Mouse (Mus musculus) MEL (cell line): Measurements from ENCODE around the gene Tmem108. TPM values are rescaled to one million over a fixed set of nuclear protein-coding genes. Genes with fewer than 3 reads are reported as not detected.

Source experiments
- DNase-seq: peaks from one replicate; pipeline ENCODE4 v3.0.0; 2011; ENCODE audit warnings: low read depth, low spot score
- H3K27ac ChIP-seq: 2 replicates; pipeline ENCODE4 v1.5.1; 2012; ENCODE audit warnings: low read depth, mild to moderate bottlenecking, control low read depth, low read length, moderate library complexity; ENCODE audit not compliant: control insufficient read depth
- H3K27me3 ChIP-seq, 2 experiments: fragments of 150-350 bp in 1 of 2; sonication (generic) in 1 of 2; 2 replicates each; pipeline ENCODE4 v1.6.1; 2012; ENCODE audit warnings: low read length in 2 of 2, mild to moderate bottlenecking in 2 of 2, improper control_type of control experiment in 1 of 2, moderate library complexity in 1 of 2; ENCODE audit not compliant: insufficient read depth in 2 of 2, control insufficient read depth in 1 of 2
- H3K36me3 ChIP-seq, 2 experiments: 2 replicates each; pipeline ENCODE4 v1.6.1; 2012 to 2014; ENCODE audit warnings: low read length in 2 of 2, improper control_type of control experiment in 1 of 2, inconsistent platforms in 1 of 2, mild to moderate bottlenecking in 1 of 2; ENCODE audit not compliant: insufficient read depth in 2 of 2, control insufficient read depth in 1 of 2
- H3K4me1 ChIP-seq, 2 experiments: fragments of 150-350 bp in 1 of 2; sonication (generic) in 1 of 2; 2 replicates each; pipeline ENCODE4 v1.6.1; 2012; ENCODE audit warnings: low read length in 2 of 2, improper control_type of control experiment in 1 of 2, mild to moderate bottlenecking in 1 of 2; ENCODE audit not compliant: insufficient read depth in 2 of 2, control insufficient read depth in 1 of 2
- H3K4me3 ChIP-seq, 2 experiments: fragments of 150-350 bp in 1 of 2; sonication (generic) in 1 of 2; 2 replicates each; pipeline ENCODE4 v1.5.1; 2012; ENCODE audit warnings: low read depth in 2 of 2, low read length in 2 of 2, mild to moderate bottlenecking in 2 of 2, moderate library complexity in 2 of 2, control low read depth in 1 of 2, improper control_type of control experiment in 1 of 2; ENCODE audit not compliant: control insufficient read depth in 1 of 2, insufficient read depth in 1 of 2
- H3K79me2 ChIP-seq: 2 replicates; pipeline ENCODE4 v1.6.1; 2012; ENCODE audit warnings: mild to moderate bottlenecking, low read length, moderate library complexity; ENCODE audit not compliant: control insufficient read depth, poor library complexity, insufficient read depth
- H3K9ac ChIP-seq: 2 replicates; pipeline ENCODE4 v1.6.1; 2012; ENCODE audit warnings: low read depth, mild to moderate bottlenecking, control low read depth, low read length, moderate library complexity; ENCODE audit not compliant: control insufficient read depth, poor library complexity, severe bottlenecking
- H3K9me3 ChIP-seq: fragments of 150-350 bp; sonication (generic); replicated peaks from 2 replicates; pipeline ENCODE4 v1.6.1; 2012; ENCODE audit warnings: mild to moderate bottlenecking, low read length, improper control_type of control experiment, moderate library complexity; ENCODE audit not compliant: insufficient read depth
- ETS1 ChIP-seq: IDR thresholded peaks from 2 replicates; pipeline ENCODE4 v1.6.1; 2012; ENCODE audit warnings: low read depth, mild to moderate bottlenecking, inconsistent platforms, low read length, improper control_type of control experiment, moderate library complexity
- HCFC1 ChIP-seq: IDR thresholded peaks from 2 replicates; pipeline ENCODE4 v1.6.1; 2012; ENCODE audit warnings: low read depth, mild to moderate bottlenecking, inconsistent platforms, low read length, improper control_type of control experiment, moderate library complexity
- JUND ChIP-seq: IDR thresholded peaks from 2 replicates; pipeline ENCODE4 v1.6.1; 2011; ENCODE audit warnings: low read depth, mild to moderate bottlenecking, improper control_type of control experiment, low read length
- MAX ChIP-seq: IDR thresholded peaks from 2 replicates; pipeline ENCODE4 v1.6.1; 2011; ENCODE audit warnings: low read length, improper control_type of control experiment
- MEF2A ChIP-seq: IDR thresholded peaks from 2 replicates; pipeline ENCODE4 v1.6.1; 2014; ENCODE audit warnings: low read depth, mild to moderate bottlenecking, inconsistent platforms, low read length, improper control_type of control experiment; ENCODE audit not compliant: poor library complexity, insufficient replicate concordance, severe bottlenecking; ENCODE audit errors: extremely low read depth
- NRF1 ChIP-seq: IDR thresholded peaks from 2 replicates; pipeline ENCODE4 v1.6.1; 2014; ENCODE audit warnings: low read depth, mild to moderate bottlenecking, inconsistent platforms, low read length, improper control_type of control experiment, moderate library complexity; ENCODE audit not compliant: poor library complexity, insufficient read depth, severe bottlenecking
- RAD21 ChIP-seq: IDR thresholded peaks from 2 replicates; pipeline ENCODE4 v1.6.1; 2011; ENCODE audit warnings: mild to moderate bottlenecking, low read depth, low read length, improper control_type of control experiment
- SIN3A ChIP-seq: IDR thresholded peaks from 2 replicates; pipeline ENCODE4 v1.6.1; 2012; ENCODE audit warnings: low read length, improper control_type of control experiment, inconsistent platforms
- SMC3 ChIP-seq: IDR thresholded peaks from 2 replicates; pipeline ENCODE4 v1.6.1; 2011; ENCODE audit warnings: low read depth, low read length, improper control_type of control experiment
- TBP ChIP-seq: IDR thresholded peaks from 2 replicates; pipeline ENCODE4 v1.8.0; 2011; ENCODE audit warnings: low read depth, low read length, improper control_type of control experiment
- TCF12 ChIP-seq: IDR thresholded peaks from 2 replicates; pipeline ENCODE4 v1.6.1; 2014; ENCODE audit warnings: low read depth, mild to moderate bottlenecking, inconsistent platforms, low read length, improper control_type of control experiment, moderate library complexity
- UBTF ChIP-seq: IDR thresholded peaks from 2 replicates; pipeline ENCODE4 v1.6.1; 2012; ENCODE audit warnings: low read depth, mild to moderate bottlenecking, inconsistent platforms, low read length, improper control_type of control experiment, moderate library complexity, borderline replicate concordance; ENCODE audit not compliant: insufficient read depth
- USF2 ChIP-seq, 2 experiments: IDR thresholded peaks; 2 replicates each; pipeline ENCODE4 v1.6.1; 2011 to 2012; ENCODE audit warnings: improper control_type of control experiment in 2 of 2, low read length in 2 of 2, borderline replicate concordance in 1 of 2, inconsistent platforms in 1 of 2, low read depth in 1 of 2, mild to moderate bottlenecking in 1 of 2; ENCODE audit not compliant: insufficient read depth in 1 of 2
- ZKSCAN1 ChIP-seq: IDR thresholded peaks from 2 replicates; pipeline ENCODE4 v1.6.1; 2012; ENCODE audit warnings: low read depth, mild to moderate bottlenecking, inconsistent platforms, low read length, improper control_type of control experiment, moderate library complexity
- ZNF384 ChIP-seq: IDR thresholded peaks from 2 replicates; pipeline ENCODE4 v1.6.1; 2012; ENCODE audit warnings: low read depth, mild to moderate bottlenecking, inconsistent platforms, low read length, improper control_type of control experiment
- polyA plus RNA-seq, 2 experiments: library from polyadenylated mRNA; stranded (reverse) in 1 of 2; unstranded in 1 of 2; fragments of >175 nt in 1 of 2; fragments of >200 nt in 1 of 2; gene quantifications; 2 replicates each; pipeline versions ENCODE4 v1.2.1 to v1.2.4; 2012; ENCODE audit warnings: low replicate concordance in 2 of 2, low read depth in 1 of 2; ENCODE audit not compliant: insufficient read length in 2 of 2, insufficient read depth in 1 of 2, missing spikeins in 1 of 2
- total RNA-seq: library from RNA; depleted of rRNA; stranded (reverse); fragments of 300-350 nt; gene quantifications from 2 replicates; pipeline ENCODE4 v1.2.3, GENCODE M21; 2012

The Tmem108 gene
- total and polyA plus RNA-seq, 3 experiments, result not detected

- no peak for TF ChIP-seq NRF1
- TF ChIP-seq ZKSCAN1, result no peak
- no peak for TF ChIP-seq UBTF
- TF ChIP-seq JUND, result no peak
- TF ChIP-seq SIN3A, result no peak
- TF ChIP-seq MAX, result no peak
- no peak for TF ChIP-seq ETS1
- TF ChIP-seq USF2 (IDR thresholded peaks at IDR 0.05; ENCODE audit: borderline replicate concordance in 1 of 2, insufficient read depth in 1 of 2, low read depth in 1 of 2, low read length in 2 of 2), result no peak
- no peak for TF ChIP-seq TBP
- TF ChIP-seq, all 39 proteins: peak for 0
These were observed 21.6 kb upstream of the Tmem108 start for GRCm38 (mm10) chr9:103783276-103783675.

GRCm38 (mm10) chr9:103782306-103782705 lies 20.7 kb upstream of the Tmem108 start:
- DNase-seq, result no peak

More at GRCm38 (mm10) chr9:103783276-103783675, 21.6 kb upstream of the Tmem108 start:
- Histone ChIP-seq H3K27me3 (no peaks in the 10 kb centered on the region), H3K4me1 (no peaks in the 10 kb centered on the region), H3K36me3 (no peaks in the 10 kb centered on the region), H3K4me3 (no peak overlapping the region), H3K79me2 (no peaks in the 10 kb centered on the region), H3K27ac (no peak overlapping the region), H3K9ac (no peak overlapping the region), H3K9me3 (no peaks in the 10 kb centered on the region)
- no peak for DNase-seq

GRCm38 (mm10) chr9:103781407-103781806 lies 19.8 kb upstream of the Tmem108 start:
- Histone ChIP-seq H3K79me2 (no peaks in the 10 kb centered on the region), H3K4me1 (no peaks in the 10 kb centered on the region), H3K27me3 (no peaks in the 10 kb centered on the region), H3K9ac (no peak overlapping the region), H3K36me3 (no peaks in the 10 kb centered on the region), H3K4me3 (no peak overlapping the region), H3K27ac (no peak overlapping the region), H3K9me3 (no peaks in the 10 kb centered on the region)
- no peak for TF ChIP-seq ZKSCAN1
- no peak for TF ChIP-seq RAD21
- TF ChIP-seq HCFC1, result no peak
- no peak for TF ChIP-seq MEF2A
- TF ChIP-seq ZNF384, result no peak
- TF ChIP-seq UBTF, result no peak
- no peak for TF ChIP-seq SMC3
- DNase-seq, result no peak

More at GRCm38 (mm10) chr9:103782306-103782705, 20.7 kb upstream of the Tmem108 start:
- Histone ChIP-seq H3K27ac (no peak overlapping the region), H3K9ac (no peak overlapping the region), H3K4me1 (no peaks in the 10 kb centered on the region), H3K9me3 (no peaks in the 10 kb centered on the region), H3K4me3 (no peak overlapping the region), H3K27me3 (no peaks in the 10 kb centered on the region), H3K36me3 (no peaks in the 10 kb centered on the region)
- TF ChIP-seq TCF12, result no peak
- TF ChIP-seq ZKSCAN1, result no peak
- TF ChIP-seq, all 39 proteins: peak for 0
- H3K79me2 ChIP-seq, result no peaks in the 10 kb centered on the region
